Mouse (Mus musculus): ENCODE results near the gene Snrpe. TPM values are rescaled to one million over a fixed set of nuclear protein-coding genes. Genes with fewer than 3 reads are reported as not detected.

Snrpe gene
- polyA plus RNA-seq, 1 experiment from 2014 or later = 740 TPM

- Histone ChIP-seq H3K9ac (ENCODE audit: low read length) (no peak overlapping the region), H3K36me3 (ENCODE audit: control insufficient read depth, insufficient read depth, low read length) (no peaks in the 10 kb centered on the region), H3K9me3 (replicated peaks; ENCODE audit: control insufficient read depth, low read length) (no peaks in the 10 kb centered on the region; the same call in 1 of the 2 replicates), H3K27me3 (replicated peaks; ENCODE audit: control insufficient read depth, insufficient read depth, low read length) (no peaks in the 10 kb centered on the region), H3K4me1 (ENCODE audit: control insufficient read depth, insufficient read depth, low read length) (no peaks in the 10 kb centered on the region), H3K27ac (ENCODE audit: low read depth, low read length) (no peak overlapping the region), H3K4me2 (ENCODE audit: low read length) (no peak overlapping the region), H3K4me3 (ENCODE audit: low read depth, low read length) (no peak overlapping the region)
- no peak for ATAC-seq
- no peak for DNase-seq (ENCODE audit: low spot score)
- WGBS = 91% methylated on average over 11 of the region's 11 CpGs
Observed at GRCm38 (mm10) chr1:133571293-133571692, 38.8 kb downstream of the Snrpe start.

Other genes starting within 250 kb of the Snrpe start
- gene Etnk2, start 246.7 kb downstream of the Snrpe start, polyA plus RNA-seq (2014; fragmentation: Nextera tagmentation; extraction: Ambion mirVana) = 4.2 and 5.0 TPM in 2 replicates
- 4.2 and 4.3 TPM in 2 replicates for gene Sox13, start 185.9 kb downstream of the Snrpe start, polyA plus RNA-seq (2014; fragmentation: Nextera tagmentation; extraction: Ambion mirVana)
- not detected in 2 replicates for gene Zbed6, start 50.6 kb upstream of the Snrpe start, polyA plus RNA-seq (2014; fragmentation: Nextera tagmentation; extraction: Ambion mirVana)
- gene Gm38394, start 51.0 kb upstream of the Snrpe start, polyA plus RNA-seq (2014; fragmentation: Nextera tagmentation; extraction: Ambion mirVana) = 3.6 and 4.9 TPM in 2 replicates
- gene Lax1, start 79.8 kb upstream of the Snrpe start, polyA plus RNA-seq (2014; fragmentation: Nextera tagmentation; extraction: Ambion mirVana) = not detected in 2 replicates
- 10.2 and 14.1 TPM in 2 replicates for gene Atp2b4, start 190.8 kb upstream of the Snrpe start, polyA plus RNA-seq (2014; fragmentation: Nextera tagmentation; extraction: Ambion mirVana)